Mouse (Mus musculus) brain, adult 2 months (tissue): ENCODE measurements around the gene Rai14.

Source experiments
- DNase-seq: peaks from one replicate; pipeline ENCODE4 v3.0.0; 2011; ENCODE audit warnings: low read depth, low spot score

Rai14 gene

DNA sequence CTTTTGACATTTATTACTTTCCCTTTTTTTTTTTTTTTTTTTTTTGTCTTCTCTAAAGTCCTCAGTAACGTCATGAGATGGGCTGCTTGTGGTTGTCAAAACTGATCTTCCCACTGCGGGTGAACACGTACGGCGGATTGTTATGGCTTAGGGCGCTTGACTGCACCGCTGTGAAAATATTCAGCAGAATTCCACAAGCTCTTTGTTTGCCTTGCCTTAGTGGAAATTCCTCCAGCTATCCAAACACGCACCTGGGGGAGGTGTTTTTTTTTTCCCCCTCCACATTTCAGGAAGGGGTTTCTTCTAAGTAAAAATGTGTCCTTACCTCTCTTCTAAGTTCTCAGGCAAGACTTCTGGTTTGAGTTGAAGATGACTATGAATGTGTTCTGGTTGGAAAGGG is 6.2 kb upstream of the Rai14 start:
- DNase-seq: no peak

DNA sequence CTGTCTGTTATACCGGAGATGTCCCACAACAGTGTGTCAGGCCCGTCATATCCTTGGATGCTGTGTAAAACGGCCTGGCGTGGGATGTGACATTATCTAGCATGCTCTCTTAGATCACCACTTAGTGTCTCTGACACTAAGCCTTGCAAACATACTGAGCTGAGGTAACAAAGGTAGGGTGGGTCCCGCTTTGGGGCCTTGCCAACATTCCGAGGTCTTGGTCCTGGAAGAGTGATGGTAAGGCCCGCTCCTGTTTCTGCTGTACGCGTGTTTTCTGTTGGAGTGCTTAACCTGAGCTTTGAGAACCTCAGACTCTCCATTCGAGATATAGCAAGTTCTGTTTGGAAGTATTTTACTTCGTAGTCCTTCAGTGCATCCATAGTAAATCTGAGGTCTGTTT is 5.8 kb upstream of the Rai14 start:
- DNase-seq: no peak

DNA sequence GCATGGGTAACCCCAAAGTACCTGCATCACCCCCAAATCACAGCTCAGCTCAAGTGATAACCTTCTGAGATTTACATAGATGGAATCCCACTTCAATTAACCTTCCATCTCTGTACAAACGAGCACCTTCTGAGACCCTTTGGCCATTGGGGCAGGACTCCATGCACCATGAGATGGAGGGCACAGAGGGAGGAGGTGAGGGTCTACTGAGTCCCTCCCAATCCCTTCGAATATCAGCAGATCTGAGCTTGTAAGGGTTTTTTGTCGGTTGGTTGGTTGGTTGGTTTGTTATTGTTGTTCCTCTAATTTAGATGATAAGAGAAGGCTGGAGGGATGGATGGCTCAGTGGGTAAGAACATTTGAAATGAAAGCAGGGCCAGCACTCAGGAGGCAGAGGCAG is 5.1 kb upstream of the Rai14 start:
- no peak for DNase-seq

DNA sequence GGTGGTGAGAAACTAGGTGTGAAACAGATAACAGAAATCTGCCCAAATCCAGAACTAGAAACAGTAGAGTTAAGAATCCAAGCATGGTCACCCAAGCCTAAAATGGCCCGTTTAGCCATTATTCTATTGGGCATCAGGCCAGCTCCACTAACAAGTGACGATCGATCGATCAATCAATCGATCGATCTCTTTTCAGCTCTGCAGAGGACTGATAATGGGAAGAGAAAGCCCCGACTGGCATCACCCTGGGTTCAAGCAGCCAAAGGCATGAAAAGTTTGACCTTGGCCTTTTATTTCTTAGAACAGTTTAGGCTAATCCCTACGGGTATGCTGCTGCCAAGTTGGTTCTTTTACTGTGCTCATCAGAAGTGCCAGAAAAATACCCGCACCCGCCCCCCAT is 4.3 kb upstream of the Rai14 start:
- DNase-seq: no peak

DNA sequence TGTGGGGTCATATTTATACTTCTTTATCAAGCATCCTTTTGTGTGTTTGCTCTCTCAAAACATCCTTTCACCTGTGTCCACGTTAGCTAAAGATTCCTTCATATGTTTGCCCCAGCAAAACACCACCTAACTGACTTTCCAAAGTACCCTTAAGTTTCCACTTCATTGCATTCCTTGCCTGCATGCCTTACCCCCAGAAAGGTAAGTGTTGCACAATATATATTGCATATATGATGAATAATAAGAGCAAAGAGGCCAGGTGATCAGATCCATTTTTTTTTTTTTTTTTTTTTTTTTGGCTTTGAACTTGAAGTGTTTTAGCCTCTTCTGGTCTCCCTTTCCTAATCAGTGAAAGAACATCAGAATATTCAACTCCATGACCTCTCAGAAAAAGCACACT is 2.9 kb upstream of the Rai14 start:
- no peak for DNase-seq

DNA sequence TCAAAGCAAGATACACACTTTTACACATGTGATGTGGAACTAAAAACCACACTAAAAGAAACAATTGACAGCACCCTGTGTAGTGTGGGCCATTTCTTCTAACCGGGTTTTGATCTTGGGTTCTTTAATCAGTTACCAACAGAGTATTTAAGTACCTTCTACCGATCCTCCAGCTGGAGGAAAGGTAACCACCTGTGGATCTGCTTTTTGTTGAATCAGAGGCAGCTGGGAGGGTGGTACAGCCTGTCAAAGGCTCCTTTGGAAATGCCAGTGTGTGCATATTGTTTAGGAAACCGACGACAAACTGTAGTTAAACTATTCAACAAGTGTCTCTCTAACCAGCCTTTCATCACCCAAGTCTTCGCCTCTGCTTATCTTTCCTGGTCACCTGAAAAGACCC is 1.5 kb upstream of the Rai14 start:
- DNase-seq: no peak

DNA sequence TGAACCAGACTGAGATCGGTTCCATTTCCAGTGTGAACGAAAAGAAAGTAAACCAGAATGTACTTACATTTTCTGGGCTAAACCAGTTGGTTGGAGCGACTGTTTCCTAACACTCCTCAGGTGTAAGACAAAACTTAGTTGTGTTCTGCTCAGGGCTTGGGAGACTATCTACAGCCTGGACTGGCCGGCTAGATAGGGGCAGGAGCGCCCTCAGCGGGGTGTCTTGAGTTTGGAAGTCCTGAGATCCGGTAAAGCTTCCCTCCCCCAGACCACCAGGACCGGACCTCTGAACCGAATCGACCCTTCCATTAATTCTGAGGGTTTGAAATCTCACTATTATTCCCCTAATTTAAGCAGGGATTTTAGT is 698 bp upstream of the Rai14 start:
- no peak for DNase-seq

DNA sequence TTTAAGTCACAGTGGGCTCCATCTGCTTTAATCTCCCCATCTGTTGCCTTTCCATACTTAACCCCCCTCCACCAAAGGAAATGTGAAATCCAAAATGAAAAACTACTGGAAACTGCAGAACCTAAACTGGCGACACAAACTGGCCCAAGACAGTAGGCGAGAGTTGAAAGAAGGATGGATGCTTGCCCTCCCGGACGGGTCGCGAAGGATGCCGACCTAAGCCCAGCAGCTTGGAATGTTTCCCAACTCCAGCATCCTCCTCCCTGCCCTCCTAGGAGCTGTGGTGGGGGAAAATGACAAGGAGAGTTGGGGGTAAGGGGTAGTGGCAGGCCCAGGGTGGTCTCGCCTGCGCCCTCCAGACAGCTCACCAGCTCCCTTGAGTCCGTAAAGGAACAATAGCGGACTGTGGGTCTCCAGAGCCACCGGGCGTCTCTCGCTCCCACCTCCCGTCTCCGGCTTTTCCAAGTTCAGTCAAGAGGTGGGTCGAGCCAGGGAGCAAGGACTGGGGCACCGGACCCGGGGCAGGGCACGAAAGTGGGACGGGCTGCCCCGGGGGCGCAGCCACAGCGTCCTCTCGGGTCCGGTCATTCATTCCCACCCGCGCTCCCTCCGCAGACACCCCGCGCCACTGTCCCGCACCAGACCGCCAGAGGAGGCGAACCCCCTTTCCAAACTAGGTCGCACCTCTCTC is 653 bp downstream of the Rai14 start:
- DNase-seq: no peak

DNA sequence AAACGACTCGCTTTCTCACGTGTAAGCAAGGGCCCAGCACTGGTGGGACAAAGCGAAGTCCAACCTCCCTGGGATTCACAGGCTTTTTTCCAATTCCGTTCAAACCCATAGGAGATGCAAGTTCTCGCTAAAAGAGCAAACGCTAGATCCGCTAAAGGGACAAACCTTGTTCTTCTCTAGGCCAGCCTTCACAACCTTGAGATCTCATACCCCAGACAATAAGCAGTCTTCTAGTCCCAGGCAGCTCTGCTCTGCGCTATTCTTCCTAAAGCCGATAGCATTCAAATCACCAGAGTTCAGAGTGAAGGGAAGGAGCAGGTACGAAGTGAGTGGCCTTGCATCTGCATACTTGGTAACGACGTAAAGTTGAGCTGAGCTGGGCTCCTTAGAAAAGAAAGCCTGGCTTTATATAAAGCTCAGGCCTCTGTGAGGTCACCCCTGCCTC is 1.2 kb downstream of the Rai14 start:
- DNase-seq: no peak

DNA sequence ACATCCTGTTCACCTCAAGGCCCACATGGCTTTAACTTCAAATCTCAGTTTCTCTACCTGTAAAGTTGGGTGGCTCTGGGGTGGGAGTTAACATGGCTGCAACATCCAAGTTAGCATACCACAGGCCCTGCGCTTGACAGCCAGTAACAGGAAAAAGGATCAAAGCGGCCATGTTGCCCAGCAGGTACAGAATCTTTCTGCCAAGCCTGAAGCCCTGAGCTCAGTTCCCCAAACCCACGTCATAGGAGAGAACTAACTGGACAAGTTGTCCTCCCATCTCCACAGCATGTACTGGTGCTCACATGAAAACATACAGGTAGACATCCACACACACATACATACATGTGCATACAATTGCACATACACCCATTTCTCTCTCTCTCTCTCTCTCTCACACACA is 2.1 kb downstream of the Rai14 start:
- no peak for DNase-seq

DNA sequence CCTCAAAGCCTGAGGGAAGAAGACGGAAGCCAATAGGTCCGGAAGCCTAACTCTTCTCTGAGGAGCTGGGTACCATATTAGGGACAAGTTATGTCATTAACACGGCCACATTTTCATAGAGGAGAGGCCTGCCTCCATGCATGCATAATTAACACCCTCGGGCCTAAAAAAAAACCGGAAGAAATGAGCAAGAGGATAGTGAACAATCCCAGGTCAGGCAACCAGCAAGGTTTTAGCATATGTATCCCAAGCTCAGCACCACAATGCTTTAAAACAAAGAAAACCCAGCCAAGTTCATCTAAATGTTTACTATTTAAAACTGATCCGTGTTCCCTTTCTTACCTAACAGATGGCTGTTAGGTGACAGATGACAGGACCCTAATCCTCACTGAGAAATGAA is 3.2 kb downstream of the Rai14 start:
- no peak for DNase-seq

DNA sequence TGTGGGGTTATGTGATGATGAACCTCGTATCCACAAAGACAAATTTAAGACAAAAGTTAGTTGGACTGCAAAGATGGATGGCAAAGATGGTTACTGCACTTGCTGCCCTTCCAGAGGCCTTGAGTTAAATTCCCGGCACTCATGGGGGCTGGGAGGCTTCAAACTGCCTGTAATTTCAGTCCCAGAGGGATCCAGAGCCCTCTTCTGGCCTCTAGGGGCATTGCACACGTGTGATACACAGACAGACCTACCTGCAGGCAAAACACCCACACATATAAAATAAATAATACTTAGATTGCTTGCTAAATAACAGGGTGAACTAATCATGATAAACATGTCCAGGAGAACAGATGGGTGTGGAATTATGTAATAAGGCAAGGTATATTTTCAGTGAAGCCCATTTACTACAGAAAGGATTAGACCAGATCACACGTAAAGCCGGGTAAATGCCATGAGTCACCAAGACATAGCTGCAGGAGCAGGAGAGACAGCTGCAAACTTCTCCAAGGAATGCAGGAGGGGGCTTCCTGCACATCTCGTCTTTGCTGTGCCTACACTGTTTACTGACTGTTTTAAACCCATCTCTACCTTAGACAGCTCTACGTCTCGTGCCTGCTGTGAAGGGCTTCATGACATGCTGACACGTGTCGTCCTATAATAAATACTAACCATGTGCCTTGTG is 5.7 kb downstream of the Rai14 start:
- no peak for DNase-seq

DNA sequence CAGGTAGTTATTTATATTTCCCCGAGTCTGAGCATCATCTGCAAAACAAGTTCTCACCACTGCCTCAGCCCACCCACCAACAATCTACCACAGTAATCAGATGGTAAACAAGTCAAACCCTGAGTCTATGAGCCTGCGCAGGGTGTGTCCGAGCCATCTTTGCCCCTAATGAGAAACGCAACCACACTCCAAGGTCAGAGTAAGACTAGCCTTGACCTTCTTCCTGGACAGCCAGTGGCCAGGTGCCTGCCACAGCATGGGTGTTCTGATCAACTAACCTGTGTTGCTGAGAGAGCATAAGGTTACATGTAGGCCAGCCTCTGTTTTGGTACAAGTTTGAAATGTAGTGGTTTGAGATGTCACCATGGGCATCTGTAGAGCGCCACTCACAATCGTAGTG is 7.3 kb downstream of the Rai14 start:
- DNase-seq: no peak

DNA sequence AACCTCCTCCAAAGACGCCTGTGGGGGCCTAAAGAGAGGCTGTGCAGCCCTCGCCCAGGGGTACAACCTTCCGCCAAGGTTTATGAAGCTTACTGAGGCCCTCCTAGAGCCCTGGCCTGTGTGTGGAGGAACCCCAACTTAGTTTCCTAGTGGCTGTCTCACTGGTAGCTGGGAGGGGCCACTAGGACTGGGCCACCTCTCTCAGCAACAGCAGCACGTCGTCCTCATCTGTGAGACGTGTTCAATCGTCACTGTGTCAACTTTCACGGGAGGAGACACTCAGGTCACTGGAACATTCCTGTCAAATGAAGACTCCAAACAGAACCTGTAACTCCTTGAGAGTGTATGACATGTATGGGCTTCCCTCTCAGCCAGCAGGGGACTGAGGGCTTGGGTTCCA is 8.0 kb downstream of the Rai14 start:
- DNase-seq: no peak

DNA sequence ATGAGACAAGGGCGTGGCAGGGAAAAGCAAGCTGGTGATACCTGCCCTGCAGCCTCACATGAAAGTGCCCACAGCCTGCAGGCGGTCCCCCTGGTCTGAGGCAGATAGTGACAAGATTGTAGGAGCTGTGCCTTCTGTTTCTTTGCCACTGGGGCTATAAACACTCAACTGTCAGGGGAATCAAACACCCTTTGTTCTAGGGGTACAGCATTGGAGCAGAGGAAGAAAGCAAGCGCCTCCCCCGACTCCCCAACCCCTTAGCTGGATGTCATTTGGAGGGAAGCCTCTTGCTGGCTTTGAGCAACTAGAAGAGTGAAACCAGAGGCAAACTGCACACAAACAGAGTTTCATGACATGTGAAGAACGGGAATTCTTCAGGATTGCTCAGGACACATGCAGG is 8.7 kb downstream of the Rai14 start:
- no peak for DNase-seq

DNA sequence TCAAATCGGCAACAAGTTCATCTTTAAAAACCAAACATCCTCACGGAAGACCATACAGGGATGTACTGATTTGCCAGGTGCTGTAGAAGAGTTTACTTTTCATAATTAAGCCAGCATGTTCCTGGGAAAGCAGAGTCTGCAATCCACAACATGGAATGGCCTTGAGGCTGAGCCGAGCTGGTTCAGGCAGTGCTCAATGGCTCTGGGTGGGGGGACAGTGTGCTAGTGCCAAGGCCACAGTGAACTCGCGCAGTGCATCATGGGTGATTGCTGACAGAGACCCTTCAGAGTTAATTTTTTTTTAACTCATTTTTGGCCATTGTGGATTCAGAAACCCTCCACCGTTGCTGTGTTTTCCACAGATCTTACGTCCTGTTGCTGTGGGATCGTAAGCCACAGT is 10.1 kb downstream of the Rai14 start:
- DNase-seq: no peak

DNA sequence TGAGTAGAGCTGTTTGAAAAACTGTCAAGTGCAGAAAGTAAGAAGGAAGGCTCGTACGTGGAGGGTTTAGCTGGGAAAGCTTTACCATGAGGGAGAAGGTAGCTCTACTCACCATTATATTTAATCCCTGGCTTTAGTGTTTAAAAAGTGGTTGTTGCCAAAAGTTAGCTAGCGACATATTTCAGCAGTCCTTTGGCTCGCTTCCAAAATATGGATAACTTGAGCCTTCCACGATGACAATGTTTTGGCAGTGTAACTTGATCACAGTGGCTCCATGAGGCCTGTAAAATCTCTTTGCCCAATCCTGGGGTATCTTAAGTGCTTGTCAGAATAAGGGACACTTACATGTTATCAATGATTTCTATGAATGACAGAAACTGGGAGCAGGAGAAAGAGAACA is 12.9 kb downstream of the Rai14 start:
- DNase-seq: no peak

DNA sequence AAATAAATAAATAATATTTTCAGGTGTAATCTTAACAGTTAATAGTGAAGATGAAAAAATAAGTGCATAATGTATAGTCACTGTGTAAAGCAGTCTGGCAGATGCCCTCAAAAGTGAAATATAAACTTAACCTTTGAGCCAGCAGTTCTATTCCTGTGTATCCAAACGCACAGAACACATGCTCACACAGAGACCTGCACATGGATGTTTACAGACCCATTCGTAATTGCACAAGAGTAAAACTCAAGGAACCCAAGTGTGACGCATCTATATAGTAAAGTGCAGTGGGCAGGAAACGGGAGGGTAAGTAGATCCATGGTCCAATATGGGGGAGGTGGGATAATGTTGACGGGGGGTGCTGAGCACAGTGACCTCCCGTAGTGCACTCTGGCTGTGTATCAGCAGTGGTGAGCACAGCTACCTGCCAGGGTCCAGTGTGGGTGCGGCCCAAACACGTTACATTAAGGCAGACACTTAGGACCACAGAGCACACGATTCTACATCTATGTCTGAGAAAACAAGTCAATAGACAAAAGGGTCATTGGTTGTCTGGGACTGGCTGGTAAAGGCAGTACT is 13.4 kb downstream of the Rai14 start:
- no peak for DNase-seq

DNA sequence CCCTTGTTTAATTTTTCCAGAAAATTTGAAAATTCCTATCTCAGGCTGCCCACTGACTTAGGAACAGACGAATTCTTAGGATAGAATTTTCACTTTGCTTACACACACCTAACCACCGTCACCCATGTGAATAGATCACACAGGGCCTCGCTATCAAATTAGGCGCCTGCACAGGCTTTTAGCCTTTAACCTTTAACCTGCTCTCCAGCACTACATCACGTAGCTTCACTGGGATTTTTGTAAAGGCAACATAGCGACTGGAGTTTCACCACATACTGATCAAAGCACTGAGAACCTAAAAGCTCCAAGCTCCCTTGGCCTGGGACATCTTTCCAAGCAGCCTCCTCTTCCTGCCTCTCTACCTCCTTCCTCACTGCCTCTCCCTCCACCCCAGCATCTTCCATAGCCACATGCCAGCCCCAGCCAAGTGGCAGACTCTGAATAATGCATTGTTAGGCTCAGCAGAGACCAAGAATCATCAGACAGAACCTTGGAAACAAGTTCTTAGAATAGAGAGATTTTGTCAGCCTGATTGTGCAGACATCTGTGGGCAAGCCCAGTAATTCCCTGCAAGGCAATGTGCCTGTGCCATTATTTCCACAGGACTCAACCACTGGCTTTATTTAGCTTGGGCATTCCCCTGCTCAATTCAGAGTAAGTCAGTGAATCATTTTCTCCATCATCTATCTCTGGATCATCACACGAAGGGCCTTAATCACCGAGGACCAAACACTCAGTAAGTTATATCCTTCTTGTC is 17.8 kb downstream of the Rai14 start:
- DNase-seq: peak; percentile 82

DNA sequence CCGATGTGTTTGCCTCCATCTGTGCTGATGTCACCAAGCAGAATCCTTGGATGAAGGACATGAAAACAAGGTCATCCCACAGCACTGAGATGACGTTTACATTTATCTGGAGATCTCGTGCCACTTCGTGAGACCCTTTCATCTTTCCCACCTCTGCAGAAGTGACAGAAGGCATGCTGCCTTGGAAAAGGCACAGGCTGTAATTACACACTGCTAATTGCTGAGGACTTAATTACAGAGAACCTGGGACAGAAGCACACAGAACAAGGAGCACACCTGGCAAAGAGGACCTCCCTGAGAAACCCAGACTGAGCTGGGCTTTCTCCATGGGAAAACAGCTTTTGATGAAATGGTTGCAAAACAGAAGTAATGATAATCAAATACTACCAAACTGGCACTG is 21.8 kb downstream of the Rai14 start:
- no peak for DNase-seq

DNA sequence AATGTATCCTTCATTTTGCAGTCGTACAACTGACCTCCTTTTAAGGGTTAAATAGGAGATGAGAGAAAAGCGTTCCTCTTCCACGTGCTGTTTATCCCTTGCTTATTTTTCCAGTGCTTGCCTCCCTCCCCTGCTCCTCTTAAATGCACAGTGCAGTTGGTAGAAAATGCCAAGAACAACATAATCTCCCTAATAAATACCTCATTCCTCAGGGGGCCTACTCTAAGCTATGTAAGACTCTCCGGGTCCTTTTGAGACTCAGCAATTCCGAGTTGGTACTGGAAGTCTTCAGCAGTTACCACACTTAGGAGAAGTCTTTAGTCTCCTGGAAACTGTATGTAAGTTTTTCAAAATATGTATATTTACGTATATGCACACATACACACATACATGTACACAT is 22.9 kb downstream of the Rai14 start:
- DNase-seq: no peak

DNA sequence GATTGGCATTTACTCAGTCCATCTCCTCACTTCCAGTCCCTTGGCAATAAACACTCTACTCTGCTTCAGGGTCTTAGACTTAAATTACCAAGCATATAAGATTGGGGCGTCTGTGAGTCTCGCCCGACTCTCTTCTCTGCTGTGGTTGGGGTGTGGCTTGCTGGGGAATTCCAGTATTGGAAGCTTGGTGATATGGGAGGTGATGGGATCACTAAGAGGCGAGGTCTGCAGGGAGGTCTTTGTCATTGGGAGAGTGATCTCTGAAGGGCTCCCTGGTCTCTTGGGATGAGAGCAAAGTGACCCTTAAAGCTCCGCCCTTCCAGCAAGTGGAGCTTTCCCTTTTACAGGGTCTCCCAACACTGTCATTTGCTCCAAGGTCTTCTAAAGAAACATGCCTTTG is 23.5 kb downstream of the Rai14 start:
- DNase-seq: no peak

DNA sequence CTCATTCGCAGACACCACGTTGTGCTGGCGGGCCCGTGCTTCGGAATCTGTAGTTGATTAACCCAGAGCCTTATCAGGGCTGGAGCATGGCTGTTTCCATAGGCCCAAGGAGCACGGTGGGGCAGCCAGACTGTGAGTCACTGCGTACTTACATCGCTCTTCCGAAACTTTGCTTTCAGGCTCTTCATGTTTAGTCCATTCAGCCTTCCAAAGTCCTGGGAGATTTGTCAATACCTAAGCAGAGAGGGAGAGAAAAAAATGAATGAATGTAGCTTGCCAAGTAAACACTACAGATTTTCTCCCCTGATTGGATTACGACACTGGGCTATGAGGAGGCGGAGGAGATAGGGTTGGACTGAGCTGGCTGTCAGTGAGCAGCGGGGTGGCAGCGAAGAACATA is 24.2 kb downstream of the Rai14 start:
- DNase-seq: peak; percentile 28
